Mouse (Mus musculus) left cerebral cortex, adult 18-20 months (tissue): ENCODE results near the gene Gm21943. TPM values are rescaled to one million over a fixed set of nuclear protein-coding genes. Genes with fewer than 3 reads are reported as not detected.
"Not testable (repeated sequence)": the region's sequence is repeated elsewhere in the genome, so short reads cannot be mapped to it uniquely, and the experiment has no call there.

Experiments
- DNase-seq, 2 experiments: peaks; one replicate each; pipeline ENCODE4 v3.0.0; 2021 to 2022; ENCODE audit warnings: low spot score in 2 of 2, mixed read lengths in 1 of 2
- long read RNA-seq, 2 experiments: library from polyadenylated mRNA; stranded (forward); transcript quantifications; one replicate each; pipeline ENCODE4 v2.0.0; 2021
- total RNA-seq, 2 experiments: library from RNA; stranded (reverse); gene quantifications; 2 replicates each; pipeline ENCODE4 v1.2.3; 2021

Gene Gm21943
- not detected for total RNA-seq
- long read RNA-seq, experiment 1, result 0 reads
- long read RNA-seq, experiment 2, result 0 reads

DNA sequence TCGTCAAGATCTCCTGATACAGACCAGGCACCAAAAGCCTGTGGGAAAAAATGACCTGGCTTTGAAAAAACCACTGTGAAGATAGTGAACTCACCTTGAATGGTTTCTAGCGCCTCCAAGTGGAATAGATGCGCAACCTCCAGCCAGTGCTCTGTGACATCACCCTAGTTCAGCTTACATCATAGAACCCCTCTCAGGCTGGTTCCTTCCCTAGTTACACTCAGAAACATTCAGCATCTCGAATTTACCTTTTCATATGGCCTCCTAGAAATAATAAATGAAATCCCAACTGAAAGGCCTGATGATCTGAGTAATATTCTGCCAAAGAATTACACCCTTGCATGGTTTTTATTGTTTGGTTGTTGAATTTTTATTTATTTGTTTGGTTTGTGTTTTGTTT lies at the start of gene Gm21943:
Gene Gm21943, minus strand, starts transcription at position 101 of the 400 bp plus-strand sequence.
- not testable (repeated sequence) for DNase-seq

Other genes starting within 250 kb of the Gm21943 start
- gene Gm28961, start 172.0 kb upstream of the Gm21943 start, total RNA-seq, result not detected